ENCODE assay signal across 27 mouse cellular contexts in genomic region chr8:102740963-102741362, GRCm38 (mm10).
"Had no signal": no experiment of that assay in that cellular context is flagged by ENCODE, and none has a peak within 500 bp of the region (broad histone marks: within the 10 kb centered on the region; RNA-seq: fewer than 3 reads in every experiment).

No protein-coding gene starts in this region.

- H3K9me3 ChIP-seq: heart, embryonic 13.5 days; heart, embryonic 15.5 days; hindbrain, embryonic 13.5 days; hindbrain, embryonic 15.5 days; kidney, embryonic 15.5 days; limb, embryonic 13.5 days; limb, embryonic 15.5 days; liver, embryonic 12.5 days had no signal

- ATAC-seq: hindbrain, postnatal 0 days; intestine, embryonic 16.5 days; liver, embryonic 12.5 days had no signal

- H3K9ac ChIP-seq: heart, embryonic 13.5 days; heart, embryonic 15.5 days; hindbrain, embryonic 13.5 days; hindbrain, embryonic 15.5 days; kidney, embryonic 15.5 days; limb, embryonic 13.5 days; limb, embryonic 15.5 days; liver, embryonic 12.5 days had no signal

- H3K36me3 ChIP-seq: heart, embryonic 15.5 days; hindbrain, embryonic 13.5 days; hindbrain, embryonic 15.5 days; liver, embryonic 12.5 days had no signal

- H3K27me3 ChIP-seq: heart, embryonic 13.5 days; heart, embryonic 15.5 days; hindbrain, embryonic 13.5 days; hindbrain, embryonic 15.5 days; kidney, embryonic 15.5 days; limb, embryonic 13.5 days; limb, embryonic 15.5 days; liver, embryonic 12.5 days had no signal

- DNase-seq: gastrocnemius, adult 2 months; gastrocnemius, postnatal 10 days; gastrocnemius, postnatal 25 days; heart, adult 11 months; heart, adult 2 months; heart, postnatal 14 days; heart, postnatal 36 days; kidney, adult 11 months; kidney, adult 2 months; kidney, adult 9 months; kidney, postnatal 14 days; kidney, postnatal 36 days; layer of hippocampus, adult 9-11 months; layer of hippocampus, postnatal 36 days; left cerebral cortex, postnatal 4 days had no signal

- H3K4me1 ChIP-seq: liver, embryonic 12.5 days had no signal

- H3K27ac ChIP-seq: gastrocnemius, adult 2 months; heart, adult 2 months; heart, embryonic 13.5 days; heart, embryonic 15.5 days; hindbrain, embryonic 13.5 days; hindbrain, embryonic 15.5 days; hindbrain, postnatal 0 days; kidney, embryonic 15.5 days; kidney, postnatal 0 days; limb, embryonic 13.5 days; limb, embryonic 15.5 days; liver, embryonic 12.5 days had no signal

- H3K4me3 ChIP-seq: gastrocnemius, adult 2 months; heart, adult 2 months; heart, embryonic 13.5 days; heart, embryonic 15.5 days; hindbrain, embryonic 13.5 days; hindbrain, embryonic 15.5 days; kidney, embryonic 15.5 days; limb, embryonic 13.5 days; limb, embryonic 15.5 days; liver, embryonic 12.5 days had no signal

- H3K4me2 ChIP-seq: heart, embryonic 11.5 days; heart, embryonic 13.5 days; heart, embryonic 15.5 days; hindbrain, embryonic 13.5 days; hindbrain, embryonic 15.5 days; kidney, embryonic 15.5 days; limb, embryonic 13.5 days; limb, embryonic 15.5 days; liver, embryonic 12.5 days had no signal
